Mouse (Mus musculus) midbrain, embryonic 13.5 days (tissue): ENCODE results near the gene Lonrf2. TPM values are rescaled to one million over a fixed set of nuclear protein-coding genes. Genes with fewer than 3 reads are reported as not detected.
A peak's percentile ranks its signal among the peaks of the same experiment; 100 is the strongest.

Source experiments
- ATAC-seq: fragments of 200-750 bp; cut with Nextera tagmentation; 2 replicates; pipeline ENCODE4 v1.8.0; 2017; ENCODE audit warnings: mild to moderate bottlenecking, moderate TSS enrichment, moderate library complexity
- H3K27ac ChIP-seq: fragments of 300-500 bp; sonication (generic); 2 replicates; pipeline ENCODE4 v1.5.1; 2015; ENCODE audit warnings: inconsistent platforms, mild to moderate bottlenecking, moderate library complexity
- H3K27me3 ChIP-seq: fragments of 300-500 bp; sonication (generic); 2 replicates; pipeline ENCODE4 v1.6.1; 2015; ENCODE audit warnings: mild to moderate bottlenecking, inconsistent platforms
- H3K36me3 ChIP-seq: fragments of 300-500 bp; sonication (generic); 2 replicates; pipeline ENCODE4 v1.6.1; 2015; ENCODE audit warnings: mild to moderate bottlenecking, inconsistent platforms
- H3K4me1 ChIP-seq: fragments of 300-500 bp; sonication (generic); replicated peaks from 2 replicates; pipeline ENCODE4 v1.6.1; 2015; ENCODE audit warnings: inconsistent platforms
- H3K4me2 ChIP-seq: fragments of 300-500 bp; sonication (generic); replicated peaks from 2 replicates; pipeline ENCODE4 v1.6.1; 2015; ENCODE audit warnings: moderate library complexity, mild to moderate bottlenecking, inconsistent platforms
- H3K4me3 ChIP-seq: fragments of 300-500 bp; sonication (generic); replicated peaks from 2 replicates; pipeline ENCODE4 v1.5.1; 2015; ENCODE audit warnings: mild to moderate bottlenecking, inconsistent platforms
- H3K9ac ChIP-seq: fragments of 300-500 bp; sonication (generic); replicated peaks from 2 replicates; pipeline ENCODE4 v1.6.1; 2015; ENCODE audit warnings: mild to moderate bottlenecking, inconsistent platforms
- H3K9me3 ChIP-seq: fragments of 300-500 bp; sonication (generic); 2 replicates; pipeline ENCODE4 v1.6.1; 2016; ENCODE audit warnings: mild to moderate bottlenecking, inconsistent platforms
- WGBS: fragments of 180-500 bp; shearing (Covaris S2); methylation state at CpG from one replicate; pipeline ENCODE4 v1.1.7; 2015; 5-methylcytosine and 5-hydroxymethylcytosine counted together
- polyA plus RNA-seq: library from polyadenylated mRNA; unstranded; fragments of >200 nt; fragmentation: Nextera tagmentation; extraction: Ambion mirVana; gene quantifications from 2 replicates; pipeline ENCODE4 v1.2.1, GENCODE M21; 2015

Gene Lonrf2
- polyA plus RNA-seq, 1 experiment from 2014 or later: 14.1 TPM

DNA sequence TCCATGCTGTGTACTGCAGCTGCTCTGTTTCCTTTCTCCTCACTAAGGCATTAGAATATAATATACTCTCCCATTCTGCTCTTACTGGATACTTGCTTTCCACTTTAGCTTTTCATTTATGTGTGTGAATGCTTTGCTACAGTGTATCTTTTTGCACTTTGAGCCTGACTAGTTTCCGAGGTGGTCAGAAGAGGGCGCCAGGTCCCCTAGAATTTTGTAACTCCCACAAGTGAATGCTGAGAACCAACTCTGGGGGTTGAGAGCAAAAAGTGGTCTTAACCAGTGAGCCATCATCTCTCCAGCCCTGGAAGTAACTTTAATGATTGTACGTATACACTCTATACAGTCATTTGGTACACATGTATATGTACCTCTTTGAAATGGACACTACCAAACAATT, 1.6 kb downstream of the Lonrf2 start:
- peak overlapping the region; percentile 99 for H3K4me2 ChIP-seq
- H3K9ac ChIP-seq: no peak overlapping the region
- peaks cover 16% of the 10 kb centered on the region; the same call in 1 of the 2 replicates for H3K27me3 ChIP-seq
- H3K27ac ChIP-seq: no peak overlapping the region
- peaks cover 16% of the 10 kb centered on the region for H3K4me1 ChIP-seq
- H3K9me3 ChIP-seq: no peaks in the 10 kb centered on the region
- 30% methylated on average over 3 of the region's 3 CpGs for WGBS
- no peak for ATAC-seq
- peaks cover 14% of the 10 kb centered on the region for H3K36me3 ChIP-seq
- peak overlapping the region; percentile 63 for H3K4me3 ChIP-seq

- no peaks in the 10 kb centered on the region for H3K9me3 ChIP-seq
- no peak for ATAC-seq
- 50% methylated on average over 2 of the region's 2 CpGs for WGBS
- H3K9ac ChIP-seq: no peak overlapping the region
- H3K4me2 ChIP-seq: no peak overlapping the region
- H3K4me1 ChIP-seq: peaks cover 17% of the 10 kb centered on the region; the same call in 1 of the 2 replicates
- H3K27ac ChIP-seq: no peak overlapping the region
- H3K4me3 ChIP-seq: no peak overlapping the region
- peaks cover 3% of the 10 kb centered on the region; the same call in 1 of the 2 replicates for H3K36me3 ChIP-seq
- no peaks in the 10 kb centered on the region for H3K27me3 ChIP-seq
Measured at GRCm38 (mm10) chr1:38824926-38825325, 11.6 kb downstream of the Lonrf2 start.

GRCm38 (mm10) chr1:38823851-38824250, 12.7 kb downstream of the Lonrf2 start:
- no peak overlapping the region for H3K27ac ChIP-seq
- no peak overlapping the region for H3K4me3 ChIP-seq
- 90% methylated on average over 2 of the region's 2 CpGs for WGBS
- no peaks in the 10 kb centered on the region for H3K27me3 ChIP-seq
- H3K9me3 ChIP-seq: no peaks in the 10 kb centered on the region
- H3K4me2 ChIP-seq: no peak overlapping the region
- no peak overlapping the region for H3K9ac ChIP-seq
- H3K36me3 ChIP-seq: peaks cover 9% of the 10 kb centered on the region
- no peak for ATAC-seq
- H3K4me1 ChIP-seq: peaks cover 17% of the 10 kb centered on the region; the same call in 1 of the 2 replicates

GRCm38 (mm10) chr1:38819691-38820090, 16.8 kb downstream of the Lonrf2 start:
- Histone ChIP-seq H3K27ac (no peak overlapping the region), H3K9ac (no peak overlapping the region), H3K4me2 (no peak overlapping the region), H3K9me3 (no peaks in the 10 kb centered on the region), H3K4me1 (peaks cover 27% of the 10 kb centered on the region; the same call in 1 of the 2 replicates), H3K27me3 (no peaks in the 10 kb centered on the region), H3K4me3 (no peak overlapping the region), H3K36me3 (peaks cover 22% of the 10 kb centered on the region)
- no peak for ATAC-seq

DNA sequence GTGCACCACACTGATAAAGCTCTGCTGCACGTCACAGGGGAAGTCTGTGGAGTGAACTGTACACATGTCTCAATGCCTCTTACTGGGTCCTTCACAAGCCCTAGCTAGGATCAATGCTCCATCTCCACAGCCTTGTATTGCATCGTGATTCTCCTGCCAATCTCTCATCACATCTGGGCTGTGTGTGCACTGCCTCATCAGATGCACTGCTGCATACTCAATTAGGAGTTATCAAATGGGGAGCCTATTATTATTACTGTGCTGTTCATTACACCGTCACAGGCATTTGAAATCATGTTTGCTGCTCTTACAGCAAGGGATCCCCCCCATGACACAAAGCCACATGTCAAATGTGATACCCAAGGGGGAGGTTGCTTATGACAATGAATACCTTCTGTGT, 18.8 kb downstream of the Lonrf2 start:
- no peaks in the 10 kb centered on the region for H3K9me3 ChIP-seq
- H3K27ac ChIP-seq: peak overlapping the region; percentile 51
- H3K36me3 ChIP-seq: peaks cover 32% of the 10 kb centered on the region
- no peak overlapping the region for H3K4me3 ChIP-seq
- WGBS: 66% methylated on average over 3 of the region's 3 CpGs
- H3K4me1 ChIP-seq: peaks cover 27% of the 10 kb centered on the region; the same call in 1 of the 2 replicates
- H3K9ac ChIP-seq: no peak overlapping the region
- H3K4me2 ChIP-seq: no peak overlapping the region
- no peaks in the 10 kb centered on the region for H3K27me3 ChIP-seq
- ATAC-seq: no peak; the same call in 1 of the 2 replicates

GRCm38 (mm10) chr1:38817268-38817667, 19.2 kb downstream of the Lonrf2 start:
- H3K4me2 ChIP-seq: no peak overlapping the region
- H3K36me3 ChIP-seq: peaks cover 35% of the 10 kb centered on the region
- peaks cover 24% of the 10 kb centered on the region; the same call in 1 of the 2 replicates for H3K4me1 ChIP-seq
- H3K9me3 ChIP-seq: no peaks in the 10 kb centered on the region
- H3K4me3 ChIP-seq: no peak overlapping the region
- no peak overlapping the region for H3K9ac ChIP-seq
- peak overlapping the region; percentile 53 for H3K27ac ChIP-seq
- 0 out of 2 replicates have a peak, but pooled peaks have one; percentile 14 for ATAC-seq
- no peaks in the 10 kb centered on the region for H3K27me3 ChIP-seq
- WGBS: 84% methylated on average over 9 of the region's 9 CpGs

DNA sequence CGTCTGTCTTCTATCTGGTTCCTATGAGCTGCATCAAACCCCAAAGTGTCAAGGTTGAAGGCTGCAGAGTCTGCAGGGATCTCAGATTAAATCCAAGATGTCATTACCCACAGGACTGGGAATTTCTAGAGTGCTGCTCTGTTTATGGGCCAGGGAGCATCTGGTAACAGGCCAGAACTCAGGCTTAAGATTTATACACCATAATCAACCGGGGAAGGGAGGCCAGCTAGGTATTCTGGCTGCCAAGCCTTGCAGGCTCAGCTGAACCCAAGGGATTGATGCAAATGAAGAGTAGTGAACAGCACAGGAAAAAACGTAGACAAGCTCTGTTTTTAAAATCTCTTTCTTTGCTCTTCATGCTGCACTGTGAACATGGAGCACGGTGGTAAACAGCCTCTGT, 20.2 kb downstream of the Lonrf2 start:
- Histone ChIP-seq H3K36me3 (peaks cover 44% of the 10 kb centered on the region), H3K4me2 (no peak overlapping the region), H3K4me3 (no peak overlapping the region), H3K9ac (no peak overlapping the region), H3K27me3 (no peaks in the 10 kb centered on the region), H3K27ac (peak overlapping the region; percentile 53), H3K4me1 (peaks cover 20% of the 10 kb centered on the region; the same call in 1 of the 2 replicates), H3K9me3 (no peaks in the 10 kb centered on the region)
- WGBS: 69% methylated on average over 4 of the region's 4 CpGs
- no peak for ATAC-seq

- Histone ChIP-seq H3K4me2 (no peak overlapping the region), H3K4me1 (no peaks in the 10 kb centered on the region), H3K27ac (no peak overlapping the region), H3K9me3 (no peaks in the 10 kb centered on the region), H3K27me3 (no peaks in the 10 kb centered on the region), H3K36me3 (peaks cover 77% of the 10 kb centered on the region), H3K9ac (no peak overlapping the region), H3K4me3 (no peak overlapping the region)
- 98% methylated on average over 4 of the region's 4 CpGs for WGBS
- no peak for ATAC-seq
Measured at GRCm38 (mm10) chr1:38807121-38807520, 29.4 kb downstream of the Lonrf2 start.

DNA sequence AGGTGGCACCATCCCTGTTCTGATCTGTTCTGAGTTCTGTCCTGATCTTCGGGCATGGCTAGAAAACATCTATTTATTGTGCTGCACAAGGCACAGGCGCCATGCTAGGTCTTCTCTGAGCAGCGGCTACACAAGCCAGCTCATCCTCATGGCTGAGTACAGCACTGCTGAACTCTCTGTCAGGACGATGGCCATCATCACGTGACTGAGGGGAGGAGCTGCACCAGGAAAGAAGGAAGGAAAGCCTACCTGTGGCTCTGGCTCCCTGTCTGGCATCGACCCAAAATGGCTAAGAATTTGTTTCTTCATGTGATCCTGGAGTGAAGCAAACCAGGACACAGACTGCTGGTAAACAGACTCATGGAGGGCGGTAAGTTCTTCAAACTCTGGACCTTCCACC, 36.1 kb downstream of the Lonrf2 start:
- Histone ChIP-seq H3K4me2 (no peak overlapping the region), H3K27me3 (no peaks in the 10 kb centered on the region), H3K9me3 (no peaks in the 10 kb centered on the region), H3K4me3 (no peak overlapping the region), H3K9ac (no peak overlapping the region), H3K4me1 (peaks cover 19% of the 10 kb centered on the region), H3K27ac (no peak overlapping the region), H3K36me3 (peaks cover 64% of the 10 kb centered on the region)
- WGBS: 80% methylated on average over 7 of the region's 7 CpGs
- ATAC-seq: no peak

DNA sequence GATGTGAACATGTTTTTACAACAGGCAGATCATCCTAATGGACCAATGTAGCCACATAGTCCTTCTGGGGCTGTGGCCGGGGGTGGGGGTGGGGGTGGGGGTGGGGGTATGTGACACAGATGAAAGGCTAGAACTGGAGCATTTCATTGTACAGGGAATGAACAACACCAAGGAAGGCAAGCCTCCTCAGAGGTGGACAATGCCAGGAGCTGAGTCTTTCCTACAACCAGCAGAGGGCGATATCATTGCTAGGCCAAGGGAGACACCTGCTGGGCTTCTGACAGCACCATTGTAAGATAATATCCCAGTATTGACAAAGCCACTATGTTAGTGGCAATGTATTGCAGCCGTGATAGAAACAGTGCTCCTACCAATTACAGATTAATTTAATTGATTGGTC, 37.2 kb downstream of the Lonrf2 start:
- Histone ChIP-seq H3K36me3 (peaks cover 53% of the 10 kb centered on the region), H3K27me3 (no peaks in the 10 kb centered on the region), H3K27ac (no peak overlapping the region), H3K4me1 (peaks cover 27% of the 10 kb centered on the region), H3K4me2 (no peak overlapping the region), H3K9me3 (no peaks in the 10 kb centered on the region), H3K9ac (no peak overlapping the region), H3K4me3 (no peak overlapping the region)
- ATAC-seq: peak; percentile 68
- WGBS: 48% methylated on average over 3 of the region's 3 CpGs

DNA sequence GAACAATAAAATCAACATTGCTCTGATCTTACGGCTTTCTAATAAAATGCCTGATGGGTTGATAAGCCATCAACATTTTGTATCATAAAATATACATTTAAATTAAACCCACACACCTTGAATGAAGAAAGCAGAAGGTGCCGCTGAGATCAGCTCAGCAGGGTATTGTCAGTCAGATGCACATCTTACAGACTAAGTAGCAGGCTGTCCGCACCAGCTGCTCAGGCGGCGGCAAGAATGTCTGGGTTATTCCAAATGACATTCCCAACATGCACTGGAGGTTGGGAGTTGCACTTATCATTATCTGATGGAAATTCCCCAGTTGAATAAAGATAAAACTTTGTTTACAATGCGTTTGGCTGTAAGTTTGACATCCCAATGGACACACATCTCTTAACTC, 39.6 kb downstream of the Lonrf2 start:
- WGBS: 23% methylated on average over 6 of the region's 6 CpGs
- H3K9ac ChIP-seq: no peak overlapping the region
- H3K27ac ChIP-seq: no peak overlapping the region
- peaks cover 27% of the 10 kb centered on the region for H3K4me1 ChIP-seq
- no peaks in the 10 kb centered on the region for H3K27me3 ChIP-seq
- peaks cover 34% of the 10 kb centered on the region for H3K36me3 ChIP-seq
- no peaks in the 10 kb centered on the region for H3K9me3 ChIP-seq
- H3K4me3 ChIP-seq: no peak overlapping the region
- ATAC-seq: no peak
- H3K4me2 ChIP-seq: no peak overlapping the region

DNA sequence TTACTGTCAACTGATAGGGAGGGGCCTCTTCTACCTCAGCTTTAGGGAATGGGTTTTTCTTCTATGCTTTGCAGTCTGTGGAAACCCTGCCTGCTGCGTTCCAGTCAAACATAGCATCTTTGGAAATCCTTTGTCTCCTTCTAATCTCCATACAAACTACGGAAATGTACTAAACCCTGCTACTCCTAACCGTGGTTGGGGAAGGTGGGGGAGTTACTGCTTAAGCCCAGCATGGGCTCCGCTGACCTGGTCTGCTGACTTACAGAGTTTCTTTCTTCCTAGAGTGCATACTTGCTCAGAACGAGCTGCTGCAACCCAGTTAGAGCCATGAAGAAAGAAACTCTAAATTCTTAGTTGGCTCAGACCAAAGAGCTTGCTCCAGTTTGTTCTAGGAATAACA, 41.0 kb downstream of the Lonrf2 start:
- Histone ChIP-seq H3K27ac (no peak overlapping the region), H3K4me1 (peaks cover 27% of the 10 kb centered on the region), H3K27me3 (no peaks in the 10 kb centered on the region), H3K9me3 (no peaks in the 10 kb centered on the region), H3K4me3 (no peak overlapping the region), H3K36me3 (peaks cover 29% of the 10 kb centered on the region), H3K4me2 (no peak overlapping the region), H3K9ac (no peak overlapping the region)
- no peak for ATAC-seq
- 33% methylated on average over 5 of the region's 5 CpGs for WGBS
